In the genomic region with DNA sequence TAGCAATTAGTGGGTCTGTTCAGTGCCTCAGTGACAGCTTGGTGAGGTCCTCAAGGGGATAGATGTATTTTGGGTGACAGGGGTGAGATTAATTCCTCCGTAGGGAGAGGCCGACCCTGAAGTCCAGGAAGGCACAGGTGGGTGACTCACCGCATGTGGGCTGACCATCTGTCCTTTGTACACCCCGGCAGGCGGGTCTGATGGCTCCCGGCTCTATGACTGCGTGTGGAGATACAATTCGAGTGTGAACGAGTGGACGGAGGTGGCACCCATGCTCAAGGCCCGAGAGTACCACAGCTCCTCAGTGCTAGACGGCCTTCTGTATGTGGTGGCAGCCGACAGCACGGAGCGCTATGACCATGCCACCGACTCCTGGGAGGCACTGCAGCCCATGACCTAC, we compare ENCODE assay signal across 18 mouse cellular contexts. TPM values are rescaled to one million over a fixed set of nuclear protein-coding genes. Genes with fewer than 3 reads are reported as not detected.
DNase-seq lines count a peak whose midpoint lies in the region; ATAC-seq and TF ChIP-seq lines count a peak whose summit lies in the region.
"Had no signal": no experiment of that assay in that cellular context is flagged by ENCODE, and none has a peak within 500 bp of the region (broad histone marks: within the 10 kb centered on the region; RNA-seq: fewer than 3 reads in every experiment).

No protein-coding gene starts in this region.

- no peak for ATAC-seq in heart, embryonic 12.5 days (ENCODE audit: insufficient number of reproducible peaks, low FRiP score)
- ATAC-seq in lung, postnatal 0 days, result no peak
- no peak for ATAC-seq in stomach, embryonic 16.5 days (ENCODE audit: insufficient read depth, low FRiP score)
- ATAC-seq: forebrain, embryonic 16.5 days had no signal

- peak; percentile 13 to 37 for DNase-seq in adrenal gland, adult (ENCODE audit: inconsistent age in 2 of 2, low spot score in 1 of 2)
- DNase-seq in adrenal gland, postnatal 10 days, result no peak
- no peak for DNase-seq in heart, adult 18-20 months
- no peak for DNase-seq in lung, postnatal 0 days (ENCODE audit: low spot score)
- DNase-seq in lung, adult 2 months, result no peak
- no peak for DNase-seq in kidney, adult 9 months
- DNase-seq: adrenal gland, adult 8-10 months; gastrocnemius, postnatal 14 days; kidney, adult 18-20 months; kidney, postnatal 36 days; layer of hippocampus, postnatal 36 days had no signal

- H3K4me3 ChIP-seq in heart, embryonic 12.5 days, result peak overlapping the region; percentile 72
- no peak overlapping the region for H3K4me3 ChIP-seq in lung, postnatal 0 days (ENCODE audit: low read depth, low read length)
- H3K4me3 ChIP-seq in lung, adult 2 months (replicated peaks; ENCODE audit: extremely low read depth, low read depth, low read length), result no peak overlapping the region
- no peak overlapping the region for H3K4me3 ChIP-seq in stomach, embryonic 16.5 days (replicated peaks; ENCODE audit: low read length)
- H3K4me3 ChIP-seq: neural tube, embryonic 13.5 days had no signal

- H3K36me3 ChIP-seq in heart, embryonic 12.5 days, result peaks cover 53% of the 10 kb centered on the region
- H3K36me3 ChIP-seq in lung, postnatal 0 days (ENCODE audit: insufficient read depth, low read length), result peaks cover 20% of the 10 kb centered on the region
- peaks cover 7% of the 10 kb centered on the region; the same call in 1 of the 2 replicates for H3K36me3 ChIP-seq in stomach, embryonic 16.5 days (ENCODE audit: control insufficient read depth, insufficient read depth, low read length)

- TF ChIP-seq POLR2A in lung, adult 2 months (IDR thresholded peaks at IDR 0.05; ENCODE audit: borderline replicate concordance, extremely low read depth, low read depth, low read length), result no peak

- H3K9ac ChIP-seq in heart, embryonic 12.5 days, result peak overlapping the region; percentile 91
- no peak overlapping the region for H3K9ac ChIP-seq in lung, postnatal 0 days (replicated peaks; ENCODE audit: low read depth)
- H3K9ac ChIP-seq in stomach, embryonic 16.5 days (ENCODE audit: low read length), result no peak overlapping the region
- H3K9ac ChIP-seq: hindbrain, embryonic 14.5 days had no signal

- 0 out of 2 replicates have a peak overlapping the region, but pooled peaks have one; percentile 9 for H3K27ac ChIP-seq in heart, embryonic 12.5 days (ENCODE audit: poor library complexity, severe bottlenecking)
- no peak overlapping the region; the same call in 1 of the 2 replicates for H3K27ac ChIP-seq in lung, postnatal 0 days (ENCODE audit: low read length)
- H3K27ac ChIP-seq in stomach, embryonic 16.5 days (ENCODE audit: low read length), result no peak overlapping the region
- H3K27ac ChIP-seq: hindbrain, embryonic 14.5 days; macrophage; neural tube, embryonic 13.5 days had no signal

- TF ChIP-seq EP300 in lung, postnatal 0 days (IDR thresholded peaks at IDR 0.05), result no peak

- peaks cover 51% of the 10 kb centered on the region for H3K4me1 ChIP-seq in heart, embryonic 12.5 days (replicated peaks)
- H3K4me1 ChIP-seq in lung, postnatal 0 days (ENCODE audit: insufficient read depth, low read depth, low read length), result peaks cover 18% of the 10 kb centered on the region
- peaks cover 17% of the 10 kb centered on the region for H3K4me1 ChIP-seq in lung, adult 2 months (ENCODE audit: control insufficient read depth, insufficient read depth, low read length)
- H3K4me1 ChIP-seq in stomach, embryonic 16.5 days (ENCODE audit: control insufficient read depth, insufficient read depth, low read length), result peaks cover 38% of the 10 kb centered on the region

- H3K9me3 ChIP-seq in heart, embryonic 12.5 days (replicated peaks), result no peaks in the 10 kb centered on the region
- no peaks in the 10 kb centered on the region for H3K9me3 ChIP-seq in lung, postnatal 0 days (ENCODE audit: low read length)
- H3K9me3 ChIP-seq in stomach, embryonic 16.5 days (replicated peaks; ENCODE audit: control insufficient read depth, low read length), result no peaks in the 10 kb centered on the region
- H3K9me3 ChIP-seq: neural tube, embryonic 13.5 days had no signal

- peak overlapping the region; percentile 86 for H3K4me2 ChIP-seq in heart, embryonic 12.5 days
- peak overlapping the region; percentile 100 for H3K4me2 ChIP-seq in lung, postnatal 0 days (replicated peaks; ENCODE audit: low read depth, low read length)
- H3K4me2 ChIP-seq in stomach, embryonic 16.5 days (ENCODE audit: low read depth, low read length), result peak overlapping the region; percentile 99; the same call in 1 of the 2 replicates

- H3K27me3 ChIP-seq in heart, embryonic 12.5 days (replicated peaks), result no peaks in the 10 kb centered on the region
- H3K27me3 ChIP-seq in lung, postnatal 0 days (replicated peaks; ENCODE audit: insufficient read depth, low read length), result no peaks in the 10 kb centered on the region
- H3K27me3 ChIP-seq in stomach, embryonic 16.5 days (ENCODE audit: control insufficient read depth, insufficient read depth, low read length), result no peaks in the 10 kb centered on the region

- 77% methylated on average over 16 of the region's 16 CpGs for WGBS in heart, embryonic 12.5 days
- 84% methylated on average over 16 of the region's 16 CpGs for WGBS in lung, postnatal 0 days
- WGBS in lung, adult 2 months, result 90% methylated on average over 16 of the region's 16 CpGs
- WGBS in stomach, embryonic 16.5 days, result 83% methylated on average over 16 of the region's 16 CpGs

- no peak for TF ChIP-seq CTCF in lung, postnatal 0 days (IDR thresholded peaks at IDR 0.05)
- no peak for TF ChIP-seq CTCF in lung, adult 2 months (IDR thresholded peaks at IDR 0.05; ENCODE audit: insufficient read depth, low read length)

RNA-seq across cellular contexts. Expression of a gene that starts 3.5 kb away (rescaled TPM):
- total RNA-seq in adrenal gland, postnatal 10 days (2021), result 10 to 100 TPM; 17.8 to 21.4 TPM
- polyA plus RNA-seq in heart, embryonic 12.5 days (2016; fragmentation: Nextera tagmentation; extraction: Ambion mirVana), result 41.0 and 41.4 TPM in 2 replicates
- total RNA-seq in heart, adult 18-20 months (2021), result 10 to 100 TPM; 82.1 to 83.9 TPM
- polyA plus RNA-seq in lung, postnatal 0 days (2015; fragmentation: Nextera tagmentation; extraction: Ambion mirVana), result 13.4 and 13.7 TPM in 2 replicates
- 43.6 and 48.6 TPM in 2 replicates for polyA plus RNA-seq in lung, adult 2 months (2012; rRNA removed)
- 8.2 and 9.9 TPM in 2 replicates for polyA plus RNA-seq in stomach, embryonic 16.5 days (2015; fragmentation: Nextera tagmentation; extraction: Ambion mirVana)

RNA-seq across cellular contexts. Expression of a gene that starts 15.4 kb away (rescaled TPM):
- total RNA-seq in adrenal gland, postnatal 10 days (2021), result 1 to 10 TPM; 7.2 to 9.6 TPM
- polyA plus RNA-seq in heart, embryonic 12.5 days (2016; fragmentation: Nextera tagmentation; extraction: Ambion mirVana), result 13.9 and 15.1 TPM in 2 replicates
- 1 to 10 TPM; 3.4 to 3.6 TPM for total RNA-seq in heart, adult 18-20 months (2021)
- 13.2 and 13.7 TPM in 2 replicates for polyA plus RNA-seq in lung, postnatal 0 days (2015; fragmentation: Nextera tagmentation; extraction: Ambion mirVana)
- 15.9 and 21.6 TPM in 2 replicates for polyA plus RNA-seq in lung, adult 2 months (2012; rRNA removed)
- polyA plus RNA-seq in stomach, embryonic 16.5 days (2015; fragmentation: Nextera tagmentation; extraction: Ambion mirVana), result 17.0 and 18.0 TPM in 2 replicates

RNA-seq across cellular contexts. Expression of a gene that starts 16.1 kb away (rescaled TPM):
- total RNA-seq in adrenal gland, postnatal 10 days (2021), result 10 to 100 TPM; 16.4 to 17.8 TPM
- 26.7 and 27.0 TPM in 2 replicates for polyA plus RNA-seq in heart, embryonic 12.5 days (2016; fragmentation: Nextera tagmentation; extraction: Ambion mirVana)
- total RNA-seq in heart, adult 18-20 months (2021), result 1 to 10 TPM; 5.4 to 5.9 TPM
- polyA plus RNA-seq in lung, postnatal 0 days (2015; fragmentation: Nextera tagmentation; extraction: Ambion mirVana), result 18.0 TPM in 2 replicates
- 8.9 TPM in 2 replicates for polyA plus RNA-seq in lung, adult 2 months (2012; rRNA removed)
- polyA plus RNA-seq in stomach, embryonic 16.5 days (2015; fragmentation: Nextera tagmentation; extraction: Ambion mirVana), result 18.3 and 21.0 TPM in 2 replicates

RNA-seq across cellular contexts. Expression of a gene that starts 23.3 kb away (rescaled TPM):
- 10 to 100 TPM; 15.3 to 27.0 TPM for total RNA-seq in adrenal gland, postnatal 10 days (2021)
- polyA plus RNA-seq in heart, embryonic 12.5 days (2016; fragmentation: Nextera tagmentation; extraction: Ambion mirVana), result 25.2 and 26.6 TPM in 2 replicates
- 10 to 100 TPM; 10.5 to 14.9 TPM for total RNA-seq in heart, adult 18-20 months (2021)
- polyA plus RNA-seq in lung, postnatal 0 days (2015; fragmentation: Nextera tagmentation; extraction: Ambion mirVana), result 31.0 and 33.3 TPM in 2 replicates
- 64.2 and 72.5 TPM in 2 replicates for polyA plus RNA-seq in lung, adult 2 months (2012; rRNA removed)
- 31.8 and 35.7 TPM in 2 replicates for polyA plus RNA-seq in stomach, embryonic 16.5 days (2015; fragmentation: Nextera tagmentation; extraction: Ambion mirVana)

RNA-seq across cellular contexts. Expression of a gene that starts 26.3 kb away (rescaled TPM):
- total RNA-seq in adrenal gland, postnatal 10 days (2021), result not detected
- polyA plus RNA-seq in heart, embryonic 12.5 days (2016; fragmentation: Nextera tagmentation; extraction: Ambion mirVana), result 0.06 and 0.13 TPM in 2 replicates
- total RNA-seq in heart, adult 18-20 months (2021), result under 1 TPM; 0.10 to 0.13 TPM
- 0.21 and 0.35 TPM in 2 replicates for polyA plus RNA-seq in lung, postnatal 0 days (2015; fragmentation: Nextera tagmentation; extraction: Ambion mirVana)
- polyA plus RNA-seq in lung, adult 2 months (2012; rRNA removed), result 0.08 TPM in 1 of 2 replicates, not detected in the other
- polyA plus RNA-seq in stomach, embryonic 16.5 days (2015; fragmentation: Nextera tagmentation; extraction: Ambion mirVana), result 0.37 and 0.47 TPM in 2 replicates
- polyA plus RNA-seq: macrophage; small intestine, adult 2 months had no signal

Comparison
In these comparisons a context has a peak if more than half of its experiments do, and no peak if none do; other contexts are left out.
1. DNase-seq: peak in adrenal gland, adult (2 of 2); none in adrenal gland, postnatal 10 days (single experiment), heart, adult 18-20 months (0 of 2), lung, postnatal 0 days (single experiment), lung, adult 2 months (single experiment) and kidney, adult 9 months (single experiment).
2. Peak in every context shown above with its lines, with median percentiles within 50 percentile points of each other: H3K4me2 ChIP-seq.